In genomic region chr9:61031699-61032447, GRCm38 (mm10) we compare ENCODE assay signal across 8 mouse cellular contexts.
A peak's percentile ranks its signal among the peaks of the same experiment; 100 is the strongest.
DNase-seq lines count a peak whose midpoint lies in the region; ATAC-seq lines count a peak whose summit lies in the region.

No protein-coding gene starts in this region.

- no peak overlapping the region for H3K4me3 ChIP-seq in limb, embryonic 12.5 days (replicated peaks)
- H3K4me3 ChIP-seq in limb, embryonic 10.5 days = no peak overlapping the region
- H3K4me3 ChIP-seq in kidney, embryonic 15.5 days (replicated peaks) = no peak overlapping the region

- H3K9ac ChIP-seq in limb, embryonic 12.5 days (replicated peaks) = no peak overlapping the region
- H3K9ac ChIP-seq in kidney, embryonic 15.5 days = no peak overlapping the region

- no peaks in the 10 kb centered on the region for H3K9me3 ChIP-seq in limb, embryonic 12.5 days
- no peaks in the 10 kb centered on the region for H3K9me3 ChIP-seq in limb, embryonic 10.5 days (replicated peaks)
- no peaks in the 10 kb centered on the region for H3K9me3 ChIP-seq in kidney, embryonic 15.5 days (replicated peaks)

- H3K27me3 ChIP-seq in limb, embryonic 12.5 days = peaks cover 44% of the 10 kb centered on the region
- H3K27me3 ChIP-seq in limb, embryonic 10.5 days (ENCODE audit: low read depth, poor library complexity, severe bottlenecking) = peaks cover 72% of the 10 kb centered on the region
- H3K27me3 ChIP-seq in kidney, embryonic 15.5 days = peaks cover 44% of the 10 kb centered on the region

- no peak for DNase-seq in limb, embryonic 10.5 days (ENCODE audit: low spot score)
- DNase-seq in brain, adult 2 months (ENCODE audit: low read depth, low spot score) = peak; percentile 91
- DNase-seq in gastrocnemius, postnatal 10 days = peak; percentile 54
- DNase-seq in lung, postnatal 10 days = peak; percentile 49
- no peak for DNase-seq in embryo, embryonic 9.5 days (ENCODE audit: extremely low spot score)
- no peak for DNase-seq in T-cell, adult 2 months (ENCODE audit: low spot score)

- 0 out of 2 replicates have a peak overlapping the region, but pooled peaks have one; percentile 29 for H3K27ac ChIP-seq in limb, embryonic 12.5 days
- no peak overlapping the region for H3K27ac ChIP-seq in limb, embryonic 10.5 days
- H3K27ac ChIP-seq in kidney, embryonic 15.5 days = peak overlapping the region; percentile 58; the same call in 1 of the 2 replicates

- no peaks in the 10 kb centered on the region for H3K36me3 ChIP-seq in limb, embryonic 12.5 days
- no peaks in the 10 kb centered on the region for H3K36me3 ChIP-seq in limb, embryonic 10.5 days
- H3K36me3 ChIP-seq in kidney, embryonic 15.5 days = no peaks in the 10 kb centered on the region

- no peak overlapping the region for H3K4me2 ChIP-seq in limb, embryonic 12.5 days
- H3K4me2 ChIP-seq in kidney, embryonic 15.5 days = peak overlapping the region; percentile 3; the same call in 1 of the 2 replicates

- no peak for ATAC-seq in limb, embryonic 12.5 days (ENCODE audit: insufficient number of reproducible peaks, insufficient read depth, low FRiP score, low TSS enrichment, low read depth)
- no peak for ATAC-seq in kidney, embryonic 15.5 days (replicated peaks; ENCODE audit: low FRiP score)

- peaks cover 24% of the 10 kb centered on the region for H3K4me1 ChIP-seq in limb, embryonic 12.5 days (replicated peaks)
- peaks cover 14% of the 10 kb centered on the region for H3K4me1 ChIP-seq in limb, embryonic 10.5 days
- peaks cover 27% of the 10 kb centered on the region for H3K4me1 ChIP-seq in kidney, embryonic 15.5 days

- 75% methylated on average over 26 of the region's 26 CpGs for WGBS in limb, embryonic 12.5 days
- WGBS in limb, embryonic 10.5 days = 81% methylated on average over 26 of the region's 26 CpGs
- 72% methylated on average over 26 of the region's 26 CpGs for WGBS in kidney, embryonic 15.5 days

Comparison
In these comparisons a context has a peak if more than half of its experiments do, and no peak if none do; other contexts are left out.
1. DNase-seq: peak in brain, adult 2 months (single experiment), gastrocnemius, postnatal 10 days (single experiment) and lung, postnatal 10 days (single experiment); none in limb, embryonic 10.5 days (single experiment), embryo, embryonic 9.5 days (single experiment) and T-cell, adult 2 months (single experiment).